Mouse (Mus musculus) intestine, embryonic 14.5 days (tissue): Measurements from ENCODE around the gene Pik3r2. TPM values are rescaled to one million over a fixed set of nuclear protein-coding genes. Genes with fewer than 3 reads are reported as not detected.

Source experiments
- ATAC-seq: fragments of 200-750 bp; cut with Nextera tagmentation; replicated peaks from 2 replicates; pipeline ENCODE4 v1.8.0; 2017; ENCODE audit warnings: low read depth, moderate number of reproducible peaks, moderate TSS enrichment, moderate library complexity; ENCODE audit not compliant: low FRiP score, low TSS enrichment
- DNase-seq: peaks from one replicate; pipeline ENCODE4 v3.0.0-alpha.2; 2018; ENCODE audit warnings: low spot score
- H3K27ac ChIP-seq: fragments of 300-500 bp; sonication (generic); 2 replicates; pipeline ENCODE4 v1.5.1; 2014; ENCODE audit warnings: low read depth, mild to moderate bottlenecking, control low read depth
- H3K27me3 ChIP-seq: fragments of 300-500 bp; sonication (generic); replicated peaks from 2 replicates; pipeline ENCODE4 v1.6.1; 2014; ENCODE audit warnings: low read length, control low read depth; ENCODE audit not compliant: control insufficient read depth, insufficient read depth
- H3K36me3 ChIP-seq: fragments of 300-500 bp; sonication (generic); 2 replicates; pipeline ENCODE4 v1.6.1; 2014; ENCODE audit warnings: low read length, control low read depth; ENCODE audit not compliant: control insufficient read depth, insufficient read depth
- H3K4me1 ChIP-seq: fragments of 300-500 bp; sonication (generic); replicated peaks from 2 replicates; pipeline ENCODE4 v1.6.1; 2014; ENCODE audit warnings: low read length, control low read depth, mixed read lengths; ENCODE audit not compliant: control insufficient read depth, insufficient read depth
- H3K4me2 ChIP-seq: fragments of 300-500 bp; sonication (generic); 2 replicates; pipeline ENCODE4 v1.6.1; 2014; ENCODE audit warnings: low read length
- H3K4me3 ChIP-seq: fragments of 300-500 bp; sonication (generic); 2 replicates; pipeline ENCODE4 v1.5.1; 2014; ENCODE audit warnings: low read depth, low read length, control low read depth, mixed read lengths
- H3K9ac ChIP-seq: fragments of 300-500 bp; sonication (generic); 2 replicates; pipeline ENCODE4 v1.6.1; 2014; ENCODE audit warnings: mild to moderate bottlenecking, low read length
- H3K9me3 ChIP-seq: fragments of 300-500 bp; sonication (generic); 2 replicates; pipeline ENCODE4 v1.6.1; 2016; ENCODE audit warnings: low read length, control low read depth; ENCODE audit not compliant: control insufficient read depth
- WGBS: fragments of 180-500 bp; shearing (Covaris S2); extraction: QIAGEN DNeasy Blood & Tissue Kit; methylation state at CpG from one replicate; pipeline ENCODE4 v1.1.7; 2014; 5-methylcytosine and 5-hydroxymethylcytosine counted together
- polyA plus RNA-seq: library from polyadenylated mRNA; unstranded; fragments of >200 nt; fragmentation: Nextera tagmentation; extraction: Ambion mirVana; gene quantifications from 2 replicates; pipeline ENCODE4 v1.2.1, GENCODE M21; 2014

The Pik3r2 gene
- polyA plus RNA-seq, 1 experiment from 2014 or later, result 47.3 TPM

GRCm38 (mm10) chr8:70767503-70767902 is 9.0 kb downstream of the Pik3r2 start:
- DNase-seq, result no peak
- Histone ChIP-seq H3K4me1 (peaks cover 14% of the 10 kb centered on the region; the same call in 1 of the 2 replicates), H3K9me3 (no peaks in the 10 kb centered on the region), H3K4me2 (no peak overlapping the region), H3K4me3 (no peak overlapping the region), H3K27me3 (no peaks in the 10 kb centered on the region), H3K36me3 (peaks cover 51% of the 10 kb centered on the region), H3K27ac (no peak overlapping the region), H3K9ac (no peak overlapping the region)
- WGBS, result 84% methylated on average over 6 of the region's 6 CpGs
- no peak for ATAC-seq

DNA sequence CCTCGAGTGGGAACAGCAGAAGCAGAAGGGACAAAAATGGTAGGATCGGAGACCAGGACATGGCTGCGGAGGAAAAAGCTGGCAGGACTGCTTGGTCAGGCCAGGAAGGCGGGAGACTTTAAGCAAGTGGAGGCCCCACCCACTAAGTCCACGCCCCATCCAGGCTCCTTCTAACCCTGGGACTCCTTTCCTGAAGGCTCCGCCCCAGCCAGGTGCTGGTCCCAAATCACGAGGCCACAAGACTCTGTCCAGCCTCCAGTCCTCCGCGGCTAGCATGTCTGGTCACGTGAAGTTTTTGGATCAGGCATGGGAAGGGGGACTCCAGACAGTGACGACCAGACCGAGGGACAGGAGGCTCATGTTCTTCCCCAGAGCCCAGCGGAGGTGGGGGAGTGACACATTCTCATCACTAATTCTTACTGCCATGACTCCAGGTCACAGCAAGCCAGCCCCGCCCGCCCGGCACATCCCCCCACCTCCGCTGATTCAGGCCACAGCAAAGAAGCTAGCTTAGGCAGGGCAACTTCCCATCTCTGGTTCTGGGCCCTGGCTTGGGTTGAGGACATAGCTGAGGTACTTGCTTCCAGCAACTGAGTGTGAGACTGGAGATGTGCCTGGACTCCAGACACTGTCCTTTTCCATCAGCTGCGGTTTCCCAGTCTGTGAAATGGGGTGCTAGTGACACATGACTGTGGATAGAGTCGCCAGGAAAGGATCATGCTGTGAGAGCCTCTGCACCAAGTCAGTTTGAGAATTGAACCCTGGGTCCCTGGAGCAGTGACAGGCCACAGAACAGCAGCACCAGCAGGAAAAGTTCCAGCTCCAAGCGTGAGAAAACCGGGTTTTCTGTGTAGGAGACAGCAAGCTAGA is 9.7 kb downstream of the Pik3r2 start:
- peak; percentile 85 for DNase-seq
- H3K9me3 ChIP-seq, result no peaks in the 10 kb centered on the region
- peak overlapping the region; percentile 44 for H3K4me3 ChIP-seq
- peak overlapping the region; percentile 79 for H3K4me2 ChIP-seq
- H3K27me3 ChIP-seq, result no peaks in the 10 kb centered on the region
- ATAC-seq, result peak; percentile 56
- peaks cover 46% of the 10 kb centered on the region for H3K36me3 ChIP-seq
- H3K4me1 ChIP-seq, result peaks cover 15% of the 10 kb centered on the region; the same call in 1 of the 2 replicates
- peak overlapping the region; percentile 54 for H3K9ac ChIP-seq
- WGBS, result 9% methylated on average over 21 of the region's 21 CpGs
- peak overlapping the region; percentile 54; the same call in 1 of the 2 replicates for H3K27ac ChIP-seq

GRCm38 (mm10) chr8:70765838-70766570 is 10.5 kb downstream of the Pik3r2 start:
- Histone ChIP-seq H3K36me3 (peaks cover 38% of the 10 kb centered on the region), H3K4me2 (peak overlapping the region; percentile 79), H3K9ac (peak overlapping the region; percentile 54), H3K27ac (peak overlapping the region; percentile 54; the same call in 1 of the 2 replicates), H3K27me3 (no peaks in the 10 kb centered on the region), H3K9me3 (no peaks in the 10 kb centered on the region), H3K4me3 (peak overlapping the region; percentile 44), H3K4me1 (peaks cover 22% of the 10 kb centered on the region; the same call in 1 of the 2 replicates)
- no peak for ATAC-seq
- 1% methylated on average over 34 of the region's 34 CpGs for WGBS
- peak; percentile 78 for DNase-seq

DNA sequence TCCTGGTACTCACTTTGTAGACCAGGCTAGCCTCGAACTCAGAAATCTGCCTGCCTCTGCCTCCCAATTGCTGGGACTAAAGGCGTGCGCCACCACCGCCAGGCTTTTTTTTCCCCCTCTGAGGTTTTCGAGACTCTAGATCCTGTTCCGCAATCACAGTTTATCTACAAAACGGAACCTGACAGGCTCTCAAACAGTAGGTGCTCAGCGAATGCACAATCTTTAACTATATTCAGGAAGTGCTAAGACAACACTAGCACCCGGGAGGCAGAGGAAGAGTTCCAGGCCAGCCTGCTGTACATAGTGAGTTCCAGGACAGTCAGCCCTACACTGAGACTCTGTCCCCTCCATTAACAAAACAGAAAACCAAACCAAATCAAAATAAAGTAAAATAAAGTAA is 11.2 kb downstream of the Pik3r2 start:
- Histone ChIP-seq H3K27me3 (no peaks in the 10 kb centered on the region), H3K27ac (0 out of 2 replicates have a peak overlapping the region, but pooled peaks have one; percentile 47), H3K4me1 (peaks cover 23% of the 10 kb centered on the region), H3K36me3 (peaks cover 33% of the 10 kb centered on the region), H3K4me3 (peak overlapping the region; percentile 44), H3K4me2 (peak overlapping the region; percentile 79), H3K9ac (peak overlapping the region; percentile 54), H3K9me3 (no peaks in the 10 kb centered on the region)
- 74% methylated on average over 9 of the region's 9 CpGs for WGBS
- ATAC-seq, result no peak
- DNase-seq, result no peak

DNA sequence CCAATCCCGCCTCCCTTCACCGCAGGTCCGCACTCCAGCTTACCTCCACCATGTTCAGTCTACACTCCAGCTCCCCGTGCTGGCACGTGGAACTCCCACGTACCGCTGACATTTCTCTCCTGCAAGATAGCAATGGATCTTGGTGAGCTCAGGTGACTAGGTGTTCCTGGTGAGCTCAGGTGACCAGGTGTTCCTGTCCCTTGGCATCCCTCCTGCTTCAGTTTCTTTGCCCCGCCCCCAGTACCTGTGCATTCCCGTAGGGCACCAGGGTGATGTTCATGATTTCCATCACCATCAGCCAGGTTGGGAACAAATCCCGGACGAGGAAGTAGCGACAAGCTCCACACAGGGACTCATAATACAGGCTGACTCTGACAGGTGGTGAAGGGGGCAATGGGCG is 11.8 kb downstream of the Pik3r2 start:
- DNase-seq (no peak), ATAC-seq (no peak)
- Histone ChIP-seq H3K9me3 (no peaks in the 10 kb centered on the region), H3K4me3 (no peak overlapping the region), H3K27me3 (no peaks in the 10 kb centered on the region), H3K9ac (no peak overlapping the region), H3K4me2 (peak overlapping the region; percentile 79; the same call in 1 of the 2 replicates), H3K27ac (peak overlapping the region; percentile 10), H3K36me3 (peaks cover 26% of the 10 kb centered on the region), H3K4me1 (peaks cover 29% of the 10 kb centered on the region)
- WGBS, result 88% methylated on average over 13 of the region's 13 CpGs

DNA sequence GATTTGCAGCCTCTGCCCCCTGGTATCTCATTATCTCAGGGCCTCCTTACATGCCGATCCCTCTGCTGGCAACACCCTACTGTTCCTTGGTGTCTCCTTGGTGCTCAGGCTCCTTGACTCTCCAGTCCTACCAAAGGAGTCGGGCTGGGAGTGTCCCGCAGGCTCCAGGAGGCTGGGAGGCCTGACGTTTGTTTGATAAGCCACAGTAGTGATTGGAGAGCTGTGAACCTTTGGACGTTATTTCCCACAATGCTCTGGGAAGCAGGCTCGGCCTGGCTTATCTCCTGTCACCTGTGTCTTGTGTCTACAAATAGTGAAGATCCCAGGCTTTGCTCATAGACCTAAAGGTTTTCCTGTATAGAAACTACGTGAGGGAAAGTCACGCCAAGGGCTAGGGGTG is 12.5 kb downstream of the Pik3r2 start:
- Histone ChIP-seq H3K4me2 (no peak overlapping the region), H3K27ac (peak overlapping the region; percentile 10), H3K9me3 (no peaks in the 10 kb centered on the region), H3K4me1 (peaks cover 29% of the 10 kb centered on the region), H3K36me3 (peaks cover 24% of the 10 kb centered on the region), H3K9ac (no peak overlapping the region), H3K27me3 (no peaks in the 10 kb centered on the region), H3K4me3 (no peak overlapping the region)
- WGBS, result 60% methylated on average over 8 of the region's 8 CpGs
- ATAC-seq (no peak), DNase-seq (peak; percentile 70)

GRCm38 (mm10) chr8:70763354-70763753 is 13.2 kb downstream of the Pik3r2 start:
- H3K4me3 ChIP-seq, result no peak overlapping the region
- H3K9ac ChIP-seq, result no peak overlapping the region
- H3K27ac ChIP-seq, result peak overlapping the region; percentile 10
- 5% methylated on average over 3 of the region's 3 CpGs for WGBS
- ATAC-seq (no peak), DNase-seq (peak; percentile 77)
- H3K9me3 ChIP-seq, result no peaks in the 10 kb centered on the region
- no peak overlapping the region for H3K4me2 ChIP-seq
- H3K36me3 ChIP-seq, result peaks cover 20% of the 10 kb centered on the region
- H3K27me3 ChIP-seq, result no peaks in the 10 kb centered on the region
- peaks cover 29% of the 10 kb centered on the region for H3K4me1 ChIP-seq

DNA sequence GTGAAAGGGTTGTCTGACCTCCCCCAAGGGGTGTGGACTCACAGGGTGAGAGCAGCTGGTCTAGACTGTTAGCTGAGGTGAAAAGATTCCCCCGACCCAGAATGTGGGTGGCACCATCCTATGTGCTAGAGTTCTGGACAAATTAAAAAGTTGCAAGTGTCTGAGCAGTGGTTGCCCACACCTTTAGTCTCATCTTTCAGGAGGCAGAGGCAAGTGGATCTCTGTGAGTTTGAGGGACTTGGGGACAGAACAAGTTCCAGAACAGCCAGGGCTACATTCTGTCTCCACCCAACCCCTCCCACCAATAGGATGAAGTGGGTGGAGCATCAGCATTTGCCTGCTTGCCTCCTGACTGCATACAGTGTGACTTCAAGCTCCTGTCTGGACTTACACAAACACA is 14.4 kb downstream of the Pik3r2 start:
- H3K36me3 ChIP-seq, result peaks cover 23% of the 10 kb centered on the region
- H3K4me2 ChIP-seq, result no peak overlapping the region
- ATAC-seq, result no peak
- H3K27me3 ChIP-seq, result no peaks in the 10 kb centered on the region
- H3K9me3 ChIP-seq, result no peaks in the 10 kb centered on the region
- no peak overlapping the region for H3K9ac ChIP-seq
- H3K27ac ChIP-seq, result no peak overlapping the region
- H3K4me3 ChIP-seq, result no peak overlapping the region
- peaks cover 29% of the 10 kb centered on the region for H3K4me1 ChIP-seq
- WGBS, result 96% methylated on average over 1 of the region's 1 CpGs
- DNase-seq, result no peak
